Mouse (Mus musculus): ENCODE measurements around the gene Wdr12. TPM values are rescaled to one million over a fixed set of nuclear protein-coding genes. Genes with fewer than 3 reads are reported as not detected.

Wdr12 gene
- polyA plus RNA-seq (2015; fragmentation: Illumina TruSeq; extraction: RNeasy Lipid Tissue Mini Kit (QIAGEN cat#74804); ENCODE audit: insufficient read depth, low read depth, low replicate concordance): 5.1 TPM

GRCm38 (mm10) chr1:60098024-60098781 lies at the start of gene Wdr12, which contains the start of gene Carf:
Gene Wdr12 (minus strand): TSS chr1:60098645.
Gene Carf (plus strand): TSS chr1:60098247.

DNA sequence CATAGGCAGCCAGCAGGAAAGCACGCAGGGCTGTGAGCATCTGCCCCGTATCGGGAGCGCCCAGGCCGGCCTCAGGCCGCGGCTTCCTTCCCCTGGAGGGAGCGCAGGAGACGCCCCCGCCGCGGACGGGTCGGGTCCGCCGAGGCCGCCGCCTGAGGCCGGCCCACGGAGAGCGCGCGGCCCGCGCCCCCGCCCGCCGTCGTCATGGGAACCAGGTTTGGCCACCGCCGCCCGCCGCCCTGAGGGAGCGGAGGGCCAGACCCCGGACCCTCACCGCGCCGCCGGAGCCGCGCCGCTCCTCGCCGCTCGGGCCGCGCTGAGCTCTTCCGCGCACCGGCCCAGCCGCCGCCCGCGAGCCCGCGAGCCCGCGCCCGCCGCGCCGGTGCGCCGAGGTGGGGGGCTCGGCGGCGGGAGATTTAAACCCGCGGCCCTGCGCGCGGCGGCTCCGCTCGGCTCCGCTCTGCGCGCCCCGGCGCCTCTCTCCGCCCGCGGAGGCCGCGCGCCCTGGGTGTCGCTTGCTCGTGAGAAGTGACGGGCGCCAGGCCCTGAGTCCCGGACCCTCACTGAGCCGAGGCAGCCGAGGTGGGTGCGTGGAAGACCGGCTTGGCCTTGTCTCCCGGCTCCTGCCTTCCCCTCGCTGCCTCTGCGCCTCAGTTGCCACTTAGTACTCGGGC lies 55.5 kb downstream of the Wdr12 start, which contains the start of gene Ica1l:
Gene Ica1l, minus strand, starts transcription at position 389 of the 674 bp plus-strand sequence.

Other genes starting within 250 kb of the Wdr12 start
- gene Fam117b, start 185.6 kb downstream of the Wdr12 start, polyA plus RNA-seq (2015; fragmentation: Illumina TruSeq; extraction: RNeasy Lipid Tissue Mini Kit (QIAGEN cat#74804); ENCODE audit: insufficient read depth, low read depth, low replicate concordance): 4.3 TPM
- 0.54 TPM for gene Ica1l, start 55.5 kb downstream of the Wdr12 start, polyA plus RNA-seq (2015; fragmentation: Illumina TruSeq; extraction: RNeasy Lipid Tissue Mini Kit (QIAGEN cat#74804); ENCODE audit: insufficient read depth, low read depth, low replicate concordance)
- 1.5 TPM for gene Carf, start 398 bp downstream of the Wdr12 start, polyA plus RNA-seq (2015; fragmentation: Illumina TruSeq; extraction: RNeasy Lipid Tissue Mini Kit (QIAGEN cat#74804); ENCODE audit: insufficient read depth, low read depth, low replicate concordance)
- gene Nbeal1, start 82.0 kb upstream of the Wdr12 start, polyA plus RNA-seq (2015; fragmentation: Illumina TruSeq; extraction: RNeasy Lipid Tissue Mini Kit (QIAGEN cat#74804); ENCODE audit: insufficient read depth, low read depth, low replicate concordance): 2.8 TPM
- 7.3 TPM for gene Cyp20a1, start 244.7 kb upstream of the Wdr12 start, polyA plus RNA-seq (2015; fragmentation: Illumina TruSeq; extraction: RNeasy Lipid Tissue Mini Kit (QIAGEN cat#74804); ENCODE audit: insufficient read depth, low read depth, low replicate concordance)